Mouse (Mus musculus): Measurements from ENCODE around the gene Tcf20. TPM values are rescaled to one million over a fixed set of nuclear protein-coding genes. Genes with fewer than 3 reads are reported as not detected.
A peak's percentile ranks its signal among the peaks of the same experiment; 100 is the strongest.

The Tcf20 gene
- polyA plus RNA-seq, 1 experiment from 2014 or later: 3.9 TPM

GRCm38 (mm10) chr15:82932936-82933650, 54.6 kb downstream of the Tcf20 start:
- Histone ChIP-seq H3K9me3 (ENCODE audit: control insufficient read depth) (no peaks in the 10 kb centered on the region), H3K4me3 (ENCODE audit: low read depth, low read length) (no peak overlapping the region), H3K4me2 (replicated peaks; ENCODE audit: low read depth) (no peak overlapping the region), H3K4me1 (replicated peaks; ENCODE audit: control insufficient read depth, insufficient read depth, low read length) (no peaks in the 10 kb centered on the region), H3K9ac (ENCODE audit: low read depth, low read length) (no peak overlapping the region), H3K27me3 (replicated peaks; ENCODE audit: control insufficient read depth, insufficient read depth, low read length) (no peaks in the 10 kb centered on the region), H3K27ac (ENCODE audit: low read depth, low read length) (no peak overlapping the region), H3K36me3 (ENCODE audit: control insufficient read depth, insufficient read depth) (no peaks in the 10 kb centered on the region)
- TF ChIP-seq CTCF (IDR thresholded peaks at IDR 0.05; ENCODE audit: low read depth): no peak
- WGBS: 58% methylated on average over 4 of the region's 4 CpGs
- no peak for ATAC-seq

- Histone ChIP-seq H3K4me3 (ENCODE audit: low read depth, low read length) (no peak overlapping the region), H3K4me2 (replicated peaks; ENCODE audit: low read depth) (no peak overlapping the region), H3K27ac (ENCODE audit: low read depth, low read length) (no peak overlapping the region), H3K36me3 (ENCODE audit: control insufficient read depth, insufficient read depth) (no peaks in the 10 kb centered on the region), H3K4me1 (replicated peaks; ENCODE audit: control insufficient read depth, insufficient read depth, low read length) (no peaks in the 10 kb centered on the region), H3K27me3 (replicated peaks; ENCODE audit: control insufficient read depth, insufficient read depth, low read length) (0 out of 2 replicates have a peak, but pooled peaks cover 6% of the 10 kb centered on the region), H3K9me3 (ENCODE audit: control insufficient read depth) (no peaks in the 10 kb centered on the region), H3K9ac (ENCODE audit: low read depth, low read length) (no peak overlapping the region)
- 79% methylated on average over 5 of the region's 5 CpGs for WGBS
- no peak for ATAC-seq
- TF ChIP-seq CTCF (IDR thresholded peaks at IDR 0.05; ENCODE audit: low read depth): no peak
These were observed 56.2 kb downstream of the Tcf20 start for GRCm38 (mm10) chr15:82931436-82931835.

GRCm38 (mm10) chr15:82929595-82929994, 58.1 kb downstream of the Tcf20 start:
- Histone ChIP-seq H3K4me3 (ENCODE audit: low read depth, low read length) (no peak overlapping the region), H3K9ac (ENCODE audit: low read depth, low read length) (no peak overlapping the region), H3K9me3 (ENCODE audit: control insufficient read depth) (no peaks in the 10 kb centered on the region), H3K4me2 (replicated peaks; ENCODE audit: low read depth) (no peak overlapping the region), H3K27me3 (replicated peaks; ENCODE audit: control insufficient read depth, insufficient read depth, low read length) (0 out of 2 replicates have a peak, but pooled peaks cover 6% of the 10 kb centered on the region), H3K36me3 (ENCODE audit: control insufficient read depth, insufficient read depth) (no peaks in the 10 kb centered on the region), H3K27ac (ENCODE audit: low read depth, low read length) (no peak overlapping the region), H3K4me1 (replicated peaks; ENCODE audit: control insufficient read depth, insufficient read depth, low read length) (no peaks in the 10 kb centered on the region)
- ATAC-seq: no peak
- WGBS: 34% methylated on average over 9 of the region's 9 CpGs
- no peak for TF ChIP-seq CTCF (IDR thresholded peaks at IDR 0.05; ENCODE audit: low read depth)

GRCm38 (mm10) chr15:82928844-82929243, 58.8 kb downstream of the Tcf20 start:
- Histone ChIP-seq H3K4me2 (replicated peaks; ENCODE audit: low read depth) (no peak overlapping the region), H3K9ac (ENCODE audit: low read depth, low read length) (no peak overlapping the region), H3K36me3 (ENCODE audit: control insufficient read depth, insufficient read depth) (no peaks in the 10 kb centered on the region), H3K9me3 (ENCODE audit: control insufficient read depth) (no peaks in the 10 kb centered on the region), H3K4me1 (replicated peaks; ENCODE audit: control insufficient read depth, insufficient read depth, low read length) (no peaks in the 10 kb centered on the region), H3K4me3 (ENCODE audit: low read depth, low read length) (no peak overlapping the region), H3K27me3 (replicated peaks; ENCODE audit: control insufficient read depth, insufficient read depth, low read length) (0 out of 2 replicates have a peak, but pooled peaks cover 6% of the 10 kb centered on the region), H3K27ac (ENCODE audit: low read depth, low read length) (no peak overlapping the region)
- WGBS: 31% methylated on average over 8 of the region's 8 CpGs
- ATAC-seq: peak; percentile 56; the same call in 1 of the 2 replicates
- no peak for TF ChIP-seq CTCF (IDR thresholded peaks at IDR 0.05; ENCODE audit: low read depth)

GRCm38 (mm10) chr15:82928023-82928422, 59.6 kb downstream of the Tcf20 start:
- Histone ChIP-seq H3K9ac (ENCODE audit: low read depth, low read length) (no peak overlapping the region), H3K9me3 (ENCODE audit: control insufficient read depth) (no peaks in the 10 kb centered on the region), H3K36me3 (ENCODE audit: control insufficient read depth, insufficient read depth) (no peaks in the 10 kb centered on the region), H3K27ac (ENCODE audit: low read depth, low read length) (no peak overlapping the region), H3K4me1 (replicated peaks; ENCODE audit: control insufficient read depth, insufficient read depth, low read length) (no peaks in the 10 kb centered on the region), H3K4me3 (ENCODE audit: low read depth, low read length) (no peak overlapping the region), H3K4me2 (replicated peaks; ENCODE audit: low read depth) (no peak overlapping the region), H3K27me3 (replicated peaks; ENCODE audit: control insufficient read depth, insufficient read depth, low read length) (0 out of 2 replicates have a peak, but pooled peaks cover 6% of the 10 kb centered on the region)
- 46% methylated on average over 6 of the region's 6 CpGs for WGBS
- TF ChIP-seq CTCF (IDR thresholded peaks at IDR 0.05; ENCODE audit: low read depth): no peak
- ATAC-seq: no peak

GRCm38 (mm10) chr15:82927057-82927456, 60.6 kb downstream of the Tcf20 start:
- 0 out of 2 replicates have a peak, but pooled peaks cover 6% of the 10 kb centered on the region for H3K27me3 ChIP-seq (replicated peaks; ENCODE audit: control insufficient read depth, insufficient read depth, low read length)
- ATAC-seq: no peak
- WGBS: 82% methylated on average over 5 of the region's 5 CpGs
- no peak overlapping the region for H3K4me2 ChIP-seq (replicated peaks; ENCODE audit: low read depth)
- H3K27ac ChIP-seq (ENCODE audit: low read depth, low read length): no peak overlapping the region
- H3K9me3 ChIP-seq (ENCODE audit: control insufficient read depth): no peaks in the 10 kb centered on the region
- H3K9ac ChIP-seq (ENCODE audit: low read depth, low read length): no peak overlapping the region
- H3K4me1 ChIP-seq (replicated peaks; ENCODE audit: control insufficient read depth, insufficient read depth, low read length): no peaks in the 10 kb centered on the region; the same call in 1 of the 2 replicates
- no peak for TF ChIP-seq CTCF (IDR thresholded peaks at IDR 0.05; ENCODE audit: low read depth)
- H3K4me3 ChIP-seq (ENCODE audit: low read depth, low read length): no peak overlapping the region
- no peaks in the 10 kb centered on the region for H3K36me3 ChIP-seq (ENCODE audit: control insufficient read depth, insufficient read depth)
